Mouse (Mus musculus): Measurements from ENCODE around the gene Rabif. TPM values are rescaled to one million over a fixed set of nuclear protein-coding genes. Genes with fewer than 3 reads are reported as not detected.

The Rabif gene
- 10 to 100 TPM; 15.8 to 16.2 TPM for total RNA-seq (2023)

DNA sequence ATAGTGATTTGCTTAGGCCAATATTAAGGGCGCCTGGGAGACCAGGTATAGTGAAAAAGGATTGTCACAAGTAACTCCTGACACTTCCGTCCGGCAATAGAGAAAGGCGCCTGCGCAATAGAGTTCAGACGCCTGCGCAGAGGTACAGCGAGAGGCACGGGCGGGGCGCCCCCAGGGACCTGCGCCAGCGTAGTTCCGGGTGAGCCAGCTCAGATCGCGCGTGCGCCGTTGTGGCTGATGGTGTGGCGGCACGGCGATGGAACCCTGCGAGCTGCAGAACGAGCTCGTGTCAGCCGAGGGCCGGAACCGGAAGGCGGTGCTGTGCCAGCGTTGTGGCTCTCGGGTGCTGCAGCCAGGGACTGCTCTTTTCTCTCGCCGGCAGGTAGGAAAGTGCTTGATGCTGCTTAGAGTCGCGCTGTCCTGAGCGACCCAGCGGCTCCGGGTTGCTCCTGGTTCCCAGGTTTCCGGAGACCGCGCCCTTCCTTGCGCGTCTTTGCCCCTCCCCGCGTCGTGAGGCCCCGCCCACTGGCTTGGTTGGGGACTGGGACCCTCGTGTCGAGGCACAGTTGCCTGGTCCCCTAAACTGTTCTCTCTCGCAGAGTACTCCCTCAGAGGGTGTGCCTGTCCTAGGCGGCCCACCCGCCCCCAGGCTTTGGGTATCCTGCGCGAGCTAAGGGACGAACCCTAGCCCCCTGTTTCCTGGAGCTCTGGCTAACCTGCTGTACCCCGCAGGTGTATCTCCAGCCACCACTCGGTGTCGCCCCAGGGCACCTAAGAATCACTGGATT lies at the start of gene Rabif:
Rabif (plus strand) TSS at position 221 of the 788 bp plus-strand sequence.

DNA sequence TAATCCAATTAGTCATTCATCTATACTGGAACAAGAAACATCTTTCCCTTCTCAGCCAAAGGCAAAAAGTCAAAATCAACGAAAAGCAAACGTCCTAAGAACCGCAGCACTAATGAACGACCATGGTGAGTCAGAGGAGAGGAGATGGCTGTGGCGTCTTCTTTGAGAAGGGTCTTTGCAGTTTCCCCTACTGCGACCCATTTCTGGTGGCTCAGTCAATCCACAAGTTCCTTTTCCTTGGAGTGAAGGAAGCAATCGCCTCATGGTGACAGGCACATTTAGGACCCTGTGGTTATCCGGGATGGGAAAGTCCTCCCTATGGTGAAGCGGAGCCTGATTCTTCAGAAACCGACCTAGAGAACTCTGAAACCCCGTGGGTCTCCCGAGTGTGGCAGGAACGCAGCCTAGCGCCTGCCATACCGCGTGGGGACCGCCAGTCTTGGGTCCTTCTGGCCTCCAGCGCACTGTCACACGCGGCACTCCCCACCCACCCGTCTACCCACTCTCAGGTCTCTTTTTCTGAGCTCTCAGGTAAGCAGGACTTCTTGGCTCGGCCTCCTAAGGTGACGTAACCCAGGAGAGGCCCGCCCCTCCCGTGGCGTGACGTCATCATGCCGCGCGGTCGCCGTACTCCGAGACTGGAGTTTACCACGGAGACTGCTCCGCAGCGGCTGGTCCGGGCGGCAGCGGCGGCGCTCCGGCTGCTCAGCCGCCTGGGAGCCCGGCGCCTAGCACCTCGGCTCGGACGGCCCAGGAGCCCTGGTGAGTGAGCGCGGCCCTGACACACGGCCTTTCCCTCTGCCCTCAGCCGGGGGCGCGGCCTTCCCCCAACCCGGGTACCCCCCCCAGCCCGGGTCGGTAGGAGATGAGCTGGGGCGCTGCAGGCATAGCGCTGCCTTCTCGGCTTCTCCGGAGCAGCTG lies 39.3 kb upstream of the Rabif start, which contains the start of gene Klhl12:
Klhl12 (plus strand) TSS at position 628 of the 921 bp plus-strand sequence.

DNA sequence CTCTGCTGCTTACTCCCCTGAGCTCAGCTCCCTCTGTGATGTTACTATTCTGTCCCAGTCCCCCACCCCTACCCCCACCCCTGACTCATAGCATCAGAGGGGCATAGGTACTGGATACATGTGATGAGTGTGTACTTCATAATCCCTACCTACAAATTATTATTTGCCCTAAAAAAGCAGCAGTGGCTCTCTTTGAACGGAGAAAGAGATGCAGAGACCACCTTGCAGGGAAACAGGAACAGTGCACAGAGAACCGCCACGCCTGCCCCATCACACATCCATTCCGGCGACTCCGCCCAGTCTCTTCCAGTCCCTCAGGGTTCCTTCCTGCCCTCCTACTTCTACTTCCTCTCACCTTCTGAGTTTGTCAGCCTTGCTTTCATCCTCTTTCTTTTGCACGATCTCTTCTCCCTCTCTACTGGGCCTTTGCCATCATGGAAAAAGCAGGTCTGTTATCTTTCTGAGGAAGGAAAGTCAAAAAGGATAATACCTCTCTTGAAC lies 55.2 kb downstream of the Rabif start, which contains the start of gene Mgat4e:
Mgat4e (minus strand) TSS at position 51 of the 501 bp plus-strand sequence.

Other genes with a start within 250 kb of the Rabif start
- gene Myog, start 204.7 kb upstream of the Rabif start, total RNA-seq (2023) = not detected
- 10 to 100 TPM; 40.0 to 40.1 TPM for gene Ppfia4, start 161.7 kb upstream of the Rabif start, total RNA-seq (2023)
- gene Tmem183a, start 132.7 kb upstream of the Rabif start, total RNA-seq (2023) = 10 to 100 TPM; 47.6 to 58.3 TPM
- gene 4933406M09Rik, start 108.7 kb upstream of the Rabif start, total RNA-seq (2023) = not detected
- 10 to 100 TPM; 74.8 to 77.0 TPM for gene Cyb5r1, start 89.1 kb upstream of the Rabif start, total RNA-seq (2023)
- gene Adipor1, start 79.3 kb upstream of the Rabif start, total RNA-seq (2023) = 100 to 1,000 TPM; 213 to 224 TPM
- 10 to 100 TPM; 13.2 to 14.6 TPM for gene Klhl12, start 39.1 kb upstream of the Rabif start, total RNA-seq (2023)
- not detected for gene Mgat4e, start 55.0 kb downstream of the Rabif start, total RNA-seq (2023)
- gene Kdm5b, start 65.5 kb downstream of the Rabif start, total RNA-seq (2023) = 10 to 100 TPM; 32.4 to 34.0 TPM
- gene Syt2, start 152.0 kb downstream of the Rabif start, total RNA-seq (2023) = not detected